Mouse (Mus musculus): Measurements from ENCODE around the gene Znrf4.
"Not testable (repeated sequence)": the region's sequence is repeated elsewhere in the genome, so short reads cannot be mapped to it uniquely, and the experiment has no call there.

Gene Znrf4

DNA sequence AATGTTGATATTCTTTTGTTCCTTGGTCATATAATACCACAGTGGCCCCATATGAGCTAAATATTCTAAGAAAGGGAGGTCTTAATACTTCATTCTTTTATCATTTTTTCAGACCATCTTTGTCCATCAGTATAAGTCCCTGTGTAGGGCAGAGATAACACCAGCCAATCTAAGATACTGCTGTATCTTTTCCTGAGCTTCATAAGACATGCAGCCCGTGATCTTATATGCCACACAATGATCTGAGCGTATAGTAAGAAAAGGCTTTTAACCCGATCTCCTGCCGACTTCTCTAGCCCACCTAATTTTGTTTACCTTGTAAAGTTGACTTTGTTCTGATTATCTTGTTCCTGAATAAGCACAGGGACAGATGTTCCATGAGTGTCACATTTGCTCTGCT lies 12.7 kb upstream of the Znrf4 start:
- no peak for DNase-seq (ENCODE audit: low spot score)

DNA sequence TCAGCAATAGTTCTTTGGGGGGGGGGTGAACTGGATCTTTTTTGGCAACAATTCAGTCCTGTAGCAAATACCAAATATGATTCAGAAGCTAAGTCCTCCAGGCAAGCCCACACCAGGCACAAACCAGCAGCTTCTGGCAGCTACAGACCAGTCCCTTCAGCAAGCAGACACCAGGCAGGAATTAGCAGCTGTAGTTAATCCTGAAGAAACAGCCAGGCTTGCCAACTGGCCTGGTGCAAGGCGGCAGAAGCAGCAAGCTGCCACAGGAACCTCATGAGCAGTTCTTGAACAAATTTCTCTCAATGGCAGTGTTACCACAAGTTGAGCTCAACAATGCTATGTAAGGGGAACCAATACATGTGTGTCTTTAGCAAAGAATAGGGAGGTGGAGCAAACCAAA lies 10.5 kb upstream of the Znrf4 start:
- no peak for DNase-seq (ENCODE audit: low spot score)

DNA sequence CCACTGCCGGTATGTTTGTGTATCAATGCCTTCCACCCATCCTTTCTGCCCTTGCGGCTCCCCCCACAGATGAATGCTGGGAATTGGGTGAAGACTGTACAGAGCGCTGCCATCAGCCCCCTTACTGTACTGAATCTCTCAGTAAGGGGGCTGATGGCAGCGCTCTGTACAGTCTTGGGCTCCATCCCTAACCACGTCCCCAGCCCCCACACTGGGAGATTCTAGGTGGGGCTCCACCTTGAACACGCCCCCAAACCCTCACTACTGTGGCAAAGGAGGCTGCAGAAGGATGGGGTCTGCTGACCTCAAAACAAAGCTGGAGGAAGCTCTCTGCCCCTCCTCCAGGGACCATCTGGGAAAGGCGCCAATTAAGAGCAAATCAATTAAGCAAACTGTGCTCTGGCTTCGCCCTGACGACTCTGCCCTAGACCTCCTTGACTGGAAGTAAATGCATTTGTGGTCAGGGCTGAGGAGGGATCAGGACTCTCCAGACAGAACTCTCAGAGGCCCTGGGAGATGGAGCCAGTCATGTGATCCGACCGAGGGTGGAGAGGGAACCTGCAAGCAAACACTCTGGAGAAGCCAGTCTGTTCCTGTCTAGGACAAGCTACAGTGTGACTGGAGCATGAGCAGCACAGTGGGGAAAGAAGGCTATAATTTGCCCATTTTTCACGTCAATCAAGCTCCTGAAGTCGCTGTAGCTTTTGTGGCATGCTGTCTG lies 3.6 kb upstream of the Znrf4 start:
- peak; percentile 56 for DNase-seq (ENCODE audit: low spot score)

DNA sequence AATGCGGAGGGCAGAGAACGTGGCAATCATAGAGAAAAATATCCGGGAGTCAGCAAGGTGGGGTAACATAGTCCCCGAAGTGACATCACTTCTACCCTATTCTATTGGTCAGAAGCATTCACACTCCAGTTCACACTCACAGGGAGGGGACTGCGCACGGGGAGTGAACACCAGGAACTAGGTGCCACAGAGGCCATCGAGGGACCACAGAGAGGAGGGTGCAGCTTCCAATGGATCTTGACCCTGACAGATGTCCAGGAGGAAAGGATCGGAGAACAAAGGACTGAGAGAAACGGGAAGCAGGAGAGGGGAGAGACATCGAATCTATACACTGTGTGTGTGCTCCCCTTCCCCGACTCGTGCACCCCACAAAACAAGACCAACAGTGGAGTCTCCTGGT lies 2.7 kb upstream of the Znrf4 start:
- no peak for DNase-seq (ENCODE audit: low spot score)

DNA sequence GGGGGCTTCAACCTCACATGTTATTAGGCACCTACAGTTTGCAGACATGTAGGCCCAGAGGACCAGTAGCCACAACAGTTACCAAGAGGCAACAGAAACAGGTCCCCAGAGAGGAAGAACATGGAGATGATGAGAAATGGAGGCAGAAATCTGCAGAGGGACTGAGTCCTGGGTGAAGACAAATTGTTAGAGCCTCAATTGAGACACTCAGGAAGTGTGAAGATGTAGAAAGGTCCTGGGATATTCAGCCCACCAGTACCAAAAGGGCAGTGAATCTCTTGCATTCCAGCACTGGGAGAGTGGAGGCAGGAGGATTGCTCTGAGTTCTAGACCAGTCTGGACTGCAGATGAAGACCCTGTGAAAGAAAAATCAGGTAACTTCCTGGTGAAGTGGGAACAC lies 2.1 kb upstream of the Znrf4 start:
- no peak for DNase-seq (ENCODE audit: low spot score)

DNA sequence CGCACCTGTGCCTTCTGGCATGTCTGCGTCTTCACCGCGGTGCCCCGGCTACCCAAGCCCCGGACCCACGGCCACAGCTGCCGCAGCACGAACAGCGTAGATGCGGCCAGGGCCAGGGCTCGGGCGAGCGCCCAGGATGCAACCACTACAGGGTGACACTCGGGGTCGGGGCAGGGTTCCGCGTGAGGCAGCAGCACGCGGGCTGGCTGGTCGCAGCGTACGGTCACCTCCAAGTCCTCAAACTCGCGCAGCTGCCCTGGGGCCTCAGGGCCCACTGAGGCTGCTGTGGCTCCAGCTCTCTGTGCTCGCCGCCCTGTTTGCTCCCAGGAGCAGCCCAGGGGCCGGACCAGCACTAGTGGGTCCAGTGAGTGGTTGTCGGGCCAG lies 532 bp downstream of the Znrf4 start:
- no peak for DNase-seq (ENCODE audit: low spot score)

DNA sequence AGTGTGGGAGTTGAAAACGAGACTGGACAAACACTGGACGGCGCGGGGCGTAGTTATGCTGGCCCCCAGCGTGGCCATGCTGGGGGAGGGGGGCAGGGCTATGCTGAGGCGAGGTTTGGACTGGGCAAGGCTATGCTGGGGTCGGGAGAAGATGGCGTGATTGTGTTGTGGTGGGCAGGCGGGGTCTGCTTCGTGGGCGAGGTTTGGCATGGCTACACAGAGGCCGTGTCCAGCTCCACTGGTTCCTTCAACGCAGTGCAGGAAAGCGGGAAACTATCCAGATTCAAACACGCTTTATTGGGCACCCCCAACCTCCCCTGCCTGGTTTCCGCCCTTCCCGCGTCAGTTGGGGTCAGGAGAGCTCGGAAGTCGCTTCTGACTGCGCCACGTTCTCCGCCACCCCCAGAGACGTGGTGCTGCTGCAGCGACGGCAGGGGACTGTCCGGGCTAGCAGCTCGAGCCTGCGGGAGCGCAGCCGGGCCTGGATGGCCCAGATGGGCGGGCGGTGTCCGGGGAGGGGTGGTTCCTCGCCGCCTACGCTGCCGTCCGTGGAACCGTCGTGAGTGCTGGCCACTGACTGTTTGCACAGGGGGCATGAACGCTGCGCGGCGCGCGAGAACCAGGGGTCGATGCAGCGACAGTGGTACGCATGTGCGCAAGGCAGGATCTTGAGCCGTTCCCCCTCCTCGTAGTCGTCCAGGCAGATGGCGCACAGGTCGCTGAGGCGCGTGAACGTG lies 1.1 kb downstream of the Znrf4 start:
- peak; percentile 53 for DNase-seq (ENCODE audit: low spot score)

DNA sequence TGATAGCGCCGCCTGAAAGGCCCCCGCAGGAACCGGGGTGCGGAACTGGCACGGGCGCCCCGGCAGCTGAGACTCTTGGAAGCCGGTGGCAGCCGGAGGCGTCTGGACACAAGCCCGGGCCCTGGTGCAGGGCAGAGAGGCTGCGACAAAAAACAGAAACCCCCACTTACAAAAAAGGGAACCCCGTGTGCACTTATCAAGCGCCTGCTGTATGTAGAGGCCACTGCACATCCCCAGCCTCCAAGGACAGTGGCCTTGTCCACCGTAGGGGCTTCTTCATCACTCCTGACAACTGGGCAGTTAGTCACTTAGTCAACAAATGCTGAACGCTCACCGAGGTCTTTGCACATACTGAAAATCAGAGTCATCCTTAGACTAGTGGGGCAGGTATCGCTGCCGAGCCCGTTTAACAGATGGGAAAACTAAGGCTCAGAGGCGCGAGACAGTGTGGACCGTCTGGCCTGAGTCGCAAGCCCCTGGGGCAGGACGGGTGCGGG lies 1.7 kb downstream of the Znrf4 start:
- no peak for DNase-seq (ENCODE audit: low spot score)

DNA sequence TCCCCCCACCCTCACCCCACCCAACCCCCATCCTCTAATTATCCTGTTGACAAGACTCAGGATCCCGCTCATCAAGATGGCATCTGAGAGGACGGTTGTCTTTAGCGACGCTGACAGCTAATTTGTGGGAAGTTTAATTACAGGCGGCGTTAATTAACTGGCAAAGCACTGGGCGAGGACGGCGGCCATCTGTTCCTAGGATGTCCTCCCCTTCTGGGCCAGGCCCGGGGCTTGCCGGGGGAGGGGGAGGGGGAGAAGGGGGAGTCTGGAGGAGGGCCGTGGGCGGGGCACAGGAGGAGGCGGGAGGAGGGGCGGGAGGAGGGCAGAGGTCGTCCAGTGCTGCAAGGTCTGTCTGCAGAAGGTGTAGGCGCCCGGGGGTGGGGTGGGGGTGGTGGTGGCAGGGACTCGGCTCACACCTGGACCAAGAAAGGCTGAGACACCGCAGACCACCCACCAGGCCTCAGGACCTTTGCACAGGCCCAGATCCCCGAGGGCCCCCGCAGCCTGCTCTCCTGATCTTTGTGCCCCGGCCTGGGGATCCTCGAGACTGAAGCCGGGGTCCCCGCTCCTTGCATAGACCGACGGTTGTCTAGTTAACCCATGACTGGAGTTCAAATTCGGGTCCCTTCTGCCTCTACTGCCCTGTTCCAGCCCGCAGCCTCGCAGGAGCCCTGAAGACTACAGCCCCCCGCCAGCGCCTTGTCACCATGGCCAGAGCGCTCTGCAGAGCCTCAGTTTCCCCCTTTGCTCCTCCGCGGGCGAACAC lies 2.3 kb downstream of the Znrf4 start:
- no peak for DNase-seq (ENCODE audit: low spot score)

DNA sequence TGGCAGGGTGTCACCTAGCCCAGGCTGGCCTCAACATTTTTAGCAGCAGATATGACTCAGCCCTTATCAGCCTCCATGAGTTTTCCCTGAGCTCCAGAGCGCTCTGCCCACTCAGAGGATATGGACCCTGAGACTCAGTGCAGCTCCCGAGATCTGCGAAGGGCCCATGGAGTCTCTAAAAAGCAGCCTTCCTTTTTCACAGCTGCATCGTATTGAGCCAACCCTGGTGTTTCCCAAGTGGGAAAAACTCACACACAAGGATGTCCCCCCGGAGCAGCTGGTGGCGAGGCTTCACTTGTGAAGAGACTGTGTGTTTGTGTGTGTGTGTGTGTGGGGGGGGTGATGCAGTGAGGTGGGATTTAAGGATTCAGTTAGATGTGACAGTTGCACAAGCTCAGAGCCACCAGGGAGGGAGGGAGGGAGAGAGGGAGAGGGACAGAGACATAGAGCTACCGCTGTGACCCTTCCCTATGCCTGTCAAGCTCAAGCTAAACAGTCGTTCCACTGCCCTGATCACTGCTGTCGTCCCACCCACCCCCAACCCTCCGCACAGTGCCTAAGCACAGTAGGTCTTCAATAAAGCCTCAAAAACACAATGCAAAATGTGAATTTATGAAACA lies 3.1 kb downstream of the Znrf4 start:
- no peak for DNase-seq (ENCODE audit: low spot score)

DNA sequence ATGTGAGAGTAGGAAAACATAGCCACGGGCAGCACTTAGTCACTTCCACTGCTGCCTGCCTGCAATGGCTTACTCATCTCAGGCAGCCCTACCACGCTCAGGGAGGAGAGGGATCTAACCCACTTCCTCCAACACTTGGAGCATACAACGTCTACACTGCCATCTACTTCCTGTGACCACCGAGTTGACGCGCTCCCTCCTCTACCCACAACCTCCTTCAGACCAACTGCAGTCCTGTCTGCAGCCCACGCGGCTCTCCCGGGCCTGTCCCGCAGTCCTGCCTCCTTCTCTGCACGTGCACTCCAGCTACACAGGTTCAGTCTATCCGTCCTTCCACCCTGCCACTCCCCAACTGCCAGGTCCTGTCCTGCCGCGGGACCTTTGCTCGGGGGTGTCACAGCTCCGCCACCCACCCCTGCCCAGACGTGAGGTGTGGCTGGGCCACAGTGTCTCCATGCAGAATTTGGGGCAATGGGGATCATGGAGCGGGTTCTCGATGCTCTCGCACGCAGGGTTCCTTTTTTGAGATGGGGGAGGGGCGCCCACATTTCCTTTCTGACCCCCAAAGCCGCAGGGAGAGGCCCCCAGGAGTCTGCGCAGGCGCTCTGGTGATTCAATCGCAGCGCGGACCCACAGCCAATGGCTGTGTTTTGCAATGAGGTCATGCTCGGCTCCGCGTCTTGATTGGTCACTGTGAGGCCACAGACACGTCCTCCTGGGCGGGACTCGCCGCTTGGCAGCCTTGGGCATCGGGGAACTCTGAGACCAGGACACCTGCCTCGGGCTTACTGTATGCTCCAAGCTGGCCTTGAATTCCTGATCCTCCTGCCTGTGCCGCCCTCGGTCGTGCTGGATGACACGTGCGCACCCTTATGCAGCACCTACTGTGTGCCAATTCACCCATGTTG lies 4.8 kb downstream of the Znrf4 start:
- DNase-seq (ENCODE audit: low spot score), result peak; percentile 94

DNA sequence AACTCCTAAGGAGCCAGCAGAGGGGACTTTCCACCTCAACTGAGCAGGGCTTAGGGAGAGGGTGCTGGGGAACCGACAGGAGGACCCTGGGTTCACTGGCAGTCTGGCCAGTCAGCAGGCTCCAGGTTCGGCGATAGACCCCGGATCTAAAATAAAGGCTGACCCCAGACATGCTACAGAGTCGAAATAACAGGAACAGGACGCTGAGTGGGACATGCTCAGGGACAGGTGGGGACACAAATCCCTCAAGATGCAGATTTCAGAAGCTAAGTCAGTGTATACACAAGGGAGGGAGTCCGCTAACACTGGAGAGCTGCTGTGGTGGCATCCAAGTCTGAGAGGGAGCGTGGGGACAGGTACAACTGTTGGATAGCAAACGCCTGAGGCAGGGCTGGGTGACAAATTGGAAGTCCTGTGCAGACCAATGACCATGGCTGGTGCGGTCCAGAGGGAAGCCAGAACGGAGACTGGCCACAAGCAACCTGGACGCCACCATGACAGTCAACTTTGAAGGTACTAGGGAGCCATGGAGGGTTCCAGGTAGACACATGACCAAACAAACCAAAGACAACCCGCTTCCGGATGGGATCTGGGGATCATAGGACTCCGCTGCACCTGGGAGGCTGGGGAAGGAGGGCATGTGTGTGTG lies 5.7 kb downstream of the Znrf4 start:
- no peak for DNase-seq (ENCODE audit: low spot score)

DNA sequence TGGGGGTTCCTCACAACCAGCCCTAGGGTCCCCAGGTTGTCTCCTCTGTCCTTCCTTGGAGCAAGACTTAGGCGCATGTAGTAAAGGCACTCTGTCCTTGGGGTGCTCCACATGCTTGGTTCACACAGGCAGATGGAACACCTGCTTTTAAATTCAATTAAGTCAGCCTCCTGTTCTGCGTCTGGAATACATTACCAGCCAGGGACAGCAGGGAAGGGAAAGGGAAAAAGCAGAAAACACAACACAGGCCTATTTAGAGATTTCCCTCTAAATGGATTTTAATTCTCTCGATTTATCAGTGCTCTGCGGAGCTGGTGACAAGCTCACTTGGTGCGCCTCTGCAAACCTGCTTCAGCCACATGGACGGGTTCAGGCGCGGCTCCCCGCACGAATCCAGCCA lies 6.8 kb downstream of the Znrf4 start:
- no peak for DNase-seq (ENCODE audit: low spot score)

DNA sequence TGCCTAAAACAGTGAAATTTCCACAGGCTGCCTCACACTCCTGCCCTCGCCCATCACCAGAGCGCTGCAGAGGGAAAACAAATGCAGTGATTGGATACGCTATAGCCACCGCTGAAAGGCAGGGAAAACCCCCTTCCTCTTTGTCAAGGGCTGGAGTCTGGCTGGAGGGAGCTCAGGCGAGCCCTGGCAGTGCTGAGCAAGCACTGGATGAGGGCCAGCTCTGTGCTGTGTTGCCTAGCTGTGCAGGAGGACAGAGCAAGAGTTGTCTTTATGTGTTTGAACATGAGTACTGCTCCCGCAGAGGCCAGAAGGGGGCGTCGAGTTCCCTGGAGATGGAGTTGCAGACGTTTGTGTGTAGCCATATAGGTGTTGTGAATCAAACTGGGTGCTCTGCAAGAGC lies 9.7 kb downstream of the Znrf4 start:
- peak; percentile 68 for DNase-seq (ENCODE audit: low spot score)

DNA sequence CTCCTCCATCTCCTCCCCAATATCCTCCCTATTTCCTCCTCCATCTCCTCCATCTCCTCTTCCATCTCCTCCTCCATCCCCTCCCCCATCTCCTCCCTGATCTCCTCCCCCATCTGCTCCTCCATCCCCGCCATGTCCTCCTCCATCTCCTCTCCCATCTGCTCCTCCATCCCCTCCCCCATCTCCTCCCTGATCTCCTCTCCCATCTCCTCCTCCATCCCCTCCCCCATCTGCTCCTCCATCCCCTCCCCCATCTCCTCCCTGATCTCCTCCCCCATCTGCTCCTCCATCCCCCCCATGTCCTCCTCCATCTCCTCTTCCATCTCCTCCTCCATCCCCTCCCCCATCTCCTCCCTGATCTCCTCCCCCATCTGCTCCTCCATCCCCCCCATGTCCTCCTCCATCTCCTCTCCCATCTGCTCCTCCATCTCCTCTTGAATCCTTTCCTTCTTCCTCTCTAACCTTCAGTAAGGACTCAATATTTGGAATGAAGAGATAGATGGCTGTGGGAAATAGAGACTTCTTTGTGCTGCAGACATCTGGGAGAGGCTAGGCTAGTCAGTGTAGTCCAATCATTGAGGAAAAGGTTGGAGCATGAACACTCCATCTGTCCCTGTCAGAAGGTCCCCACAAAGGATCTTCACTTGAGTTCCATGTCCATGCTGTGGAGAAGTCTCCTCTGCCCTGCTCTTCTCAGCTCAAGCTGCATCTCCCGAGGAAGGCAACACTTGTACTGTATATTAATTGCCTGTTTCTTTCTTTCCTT lies 10.4 kb downstream of the Znrf4 start:
- not testable (repeated sequence) for DNase-seq (ENCODE audit: low spot score)

DNA sequence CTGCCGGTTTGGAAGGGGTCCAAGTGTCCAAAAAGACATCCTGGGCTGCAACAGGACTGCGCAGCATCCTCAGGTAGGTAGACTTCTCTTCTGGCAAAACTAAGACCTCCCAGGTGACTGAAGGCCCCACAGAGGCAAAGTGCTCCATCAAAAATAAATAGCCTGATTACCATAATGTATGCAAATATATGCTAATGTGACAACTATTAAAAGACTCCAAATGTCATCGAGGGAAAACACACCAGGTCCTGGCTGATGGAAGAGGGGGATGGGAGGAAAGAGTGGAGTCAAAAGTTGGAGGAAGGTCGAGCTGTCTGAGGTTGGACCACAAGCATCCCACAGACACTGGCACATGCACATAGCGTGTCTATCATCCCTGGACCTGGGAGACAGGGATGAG lies 13.0 kb downstream of the Znrf4 start:
- no peak for DNase-seq (ENCODE audit: low spot score)

DNA sequence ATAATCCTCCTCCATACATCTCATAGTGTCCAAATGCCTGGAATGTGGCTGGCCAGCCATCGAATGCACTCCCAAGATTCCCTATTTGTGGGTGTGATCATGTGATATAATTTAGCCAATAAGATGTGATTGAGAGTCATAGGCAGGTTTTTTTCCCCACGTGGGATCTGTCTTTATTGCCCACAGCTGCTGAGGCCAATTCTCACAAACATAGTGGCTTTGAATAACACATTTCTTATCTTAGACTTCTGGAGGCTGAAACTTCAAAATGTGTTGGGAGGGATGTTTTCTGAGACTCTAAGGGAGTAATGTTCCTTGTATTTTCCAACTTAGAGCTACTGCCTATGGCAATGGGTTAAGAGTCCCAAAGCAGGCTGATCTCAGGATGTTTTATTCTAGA lies 17.8 kb downstream of the Znrf4 start:
- DNase-seq (ENCODE audit: low spot score), result no peak

DNA sequence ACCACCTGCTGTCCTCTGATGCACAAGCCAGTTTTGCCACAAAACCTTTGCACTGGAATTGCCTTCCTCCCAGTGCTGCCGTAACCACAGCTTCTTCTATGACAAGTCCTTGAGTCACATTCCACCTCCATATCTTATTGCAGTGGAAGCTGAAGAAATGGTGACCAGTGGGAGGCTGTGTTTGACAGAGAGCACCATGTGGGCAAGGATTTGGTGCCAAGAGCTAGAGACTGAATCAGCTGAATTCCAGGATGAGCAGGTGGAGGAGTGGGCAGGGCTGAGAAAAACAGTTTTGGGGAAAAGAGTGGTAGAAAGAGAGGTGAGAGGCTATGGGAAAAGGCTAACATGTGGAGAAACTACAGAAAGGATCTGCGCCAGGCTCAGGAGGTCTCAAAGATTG lies 18.4 kb downstream of the Znrf4 start:
- DNase-seq (ENCODE audit: low spot score), result no peak

DNA sequence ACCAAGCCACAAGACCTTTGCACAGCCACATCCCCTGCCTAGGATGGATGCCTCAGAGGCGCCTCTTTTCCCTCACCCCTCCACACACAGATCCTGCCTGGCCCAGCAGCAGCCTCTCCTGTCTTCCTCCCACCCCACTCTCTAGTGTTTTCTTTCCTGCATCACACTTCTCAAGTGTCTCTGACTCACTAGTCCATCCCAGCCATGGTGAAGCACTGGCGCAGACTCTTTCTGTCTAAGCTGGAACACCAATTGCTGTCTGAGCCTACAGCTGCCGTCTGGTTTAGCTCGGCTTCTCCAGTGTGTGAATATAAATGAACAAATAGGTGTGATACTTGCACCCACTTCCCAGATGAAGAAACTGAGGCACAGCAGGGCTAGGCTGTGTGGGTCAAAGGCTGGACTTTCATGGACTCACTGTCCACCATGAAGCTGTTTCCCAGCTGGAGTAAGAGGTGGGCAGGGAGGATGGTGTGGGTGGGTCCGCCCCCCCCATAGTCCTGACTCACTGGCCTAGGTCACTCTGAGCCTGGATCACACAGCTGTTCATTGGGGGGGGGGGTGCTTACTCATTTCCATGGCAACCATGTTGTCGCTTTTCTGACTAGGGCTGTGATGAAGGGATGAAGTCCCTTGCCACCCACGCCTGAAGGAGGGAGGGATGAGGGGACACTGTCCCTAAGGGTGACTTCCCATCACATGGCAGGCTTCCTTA lies 21.6 kb downstream of the Znrf4 start:
- DNase-seq (ENCODE audit: low spot score), result no peak

All from testis, postnatal 10 days (tissue).